Mouse (Mus musculus): ENCODE measurements around the gene Ankrd36.

DNA sequence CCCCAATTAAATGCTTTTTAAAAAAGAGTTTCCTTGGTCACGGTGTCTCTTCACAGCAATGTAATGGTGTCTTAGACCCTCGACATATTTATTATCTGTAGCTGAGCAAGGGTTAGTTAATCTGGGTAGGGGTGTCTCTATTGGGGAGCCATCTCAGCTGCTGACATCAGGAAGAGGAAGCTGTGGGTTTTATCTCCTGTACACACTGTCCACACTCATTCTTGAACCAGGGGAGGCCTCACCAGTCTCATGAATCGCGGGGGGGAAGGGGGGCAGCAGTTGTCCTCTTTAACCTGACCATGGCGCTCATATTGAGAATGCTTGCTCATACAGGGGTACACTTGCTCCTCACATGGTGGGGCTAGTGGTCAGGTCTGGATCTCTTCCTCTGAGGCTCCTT is 1.4 kb upstream of the Ankrd36 start:
- TF ChIP-seq CTCF (IDR thresholded peaks at IDR 0.05; ENCODE audit: low read depth, low read length) (no peak), POLR2A (IDR thresholded peaks at IDR 0.05; ENCODE audit: extremely low read depth, insufficient read depth, low read length) (no peak)
